Mouse (Mus musculus): ENCODE results near the gene Rsrc2.
"Not testable (repeated sequence)": the region's sequence is repeated elsewhere in the genome, so short reads cannot be mapped to it uniquely, and the experiment has no call there.

Gene Rsrc2

GRCm38 (mm10) chr5:123749065-123750064 is at the start of gene Rsrc2, which contains the start of gene Kntc1:
TSS of gene Rsrc2 (minus strand) at chr5:123749414.
TSS of gene Kntc1 (plus strand) at chr5:123749716.
- DNase-seq, result peak; percentile 99

- no peak for DNase-seq
Observed at GRCm38 (mm10) chr5:123793081-123793480, 43.9 kb upstream of the Rsrc2 start.

- DNase-seq, result no peak
Observed at GRCm38 (mm10) chr5:123788976-123789375, 39.8 kb upstream of the Rsrc2 start.

GRCm38 (mm10) chr5:123781864-123782263 is 32.6 kb upstream of the Rsrc2 start:
- no peak for DNase-seq

- no peak for DNase-seq
Observed at GRCm38 (mm10) chr5:123780716-123781115, 31.5 kb upstream of the Rsrc2 start.

GRCm38 (mm10) chr5:123773441-123773840 is 24.2 kb upstream of the Rsrc2 start:
- DNase-seq, result no peak

GRCm38 (mm10) chr5:123766455-123766854 is 17.2 kb upstream of the Rsrc2 start:
- not testable (repeated sequence) for DNase-seq

- no peak for DNase-seq
Observed at GRCm38 (mm10) chr5:123765506-123765905, 16.3 kb upstream of the Rsrc2 start.

GRCm38 (mm10) chr5:123748339-123749064 is 712 bp downstream of the Rsrc2 start:
- DNase-seq, result no peak

GRCm38 (mm10) chr5:123747604-123748003 is 1.6 kb downstream of the Rsrc2 start:
- no peak for DNase-seq

GRCm38 (mm10) chr5:123746253-123746652 is 3.0 kb downstream of the Rsrc2 start:
- no peak for DNase-seq

GRCm38 (mm10) chr5:123744358-123744757 is 4.9 kb downstream of the Rsrc2 start:
- DNase-seq, result no peak

- DNase-seq, result no peak
Observed at GRCm38 (mm10) chr5:123730981-123731380, 18.2 kb downstream of the Rsrc2 start.

GRCm38 (mm10) chr5:123723816-123724215 is 25.4 kb downstream of the Rsrc2 start:
- not testable (repeated sequence) for DNase-seq

- DNase-seq, result peak; percentile 97
Observed at GRCm38 (mm10) chr5:123720328-123721311, 28.6 kb downstream of the Rsrc2 start, which contains the start of gene Zcchc8. TSS of gene Zcchc8 (minus strand) at chr5:123721100.

- no peak for DNase-seq
Observed at GRCm38 (mm10) chr5:123714622-123715021, 34.6 kb downstream of the Rsrc2 start.

GRCm38 (mm10) chr5:123713782-123714181 is 35.4 kb downstream of the Rsrc2 start:
- no peak for DNase-seq

- DNase-seq, result peak; percentile 21
Observed at GRCm38 (mm10) chr5:123709571-123709970, 39.6 kb downstream of the Rsrc2 start.

GRCm38 (mm10) chr5:123708598-123708997 is 40.6 kb downstream of the Rsrc2 start:
- DNase-seq, result no peak

- DNase-seq, result peak; percentile 79
Observed at GRCm38 (mm10) chr5:123700625-123701024, 48.6 kb downstream of the Rsrc2 start.

GRCm38 (mm10) chr5:123699198-123699597 is 50.0 kb downstream of the Rsrc2 start:
- peak; percentile 76 for DNase-seq

GRCm38 (mm10) chr5:123696961-123697360 is 52.3 kb downstream of the Rsrc2 start:
- no peak for DNase-seq

Measured in kidney, postnatal 14 days (tissue).